Mouse (Mus musculus) myocyte (in vitro differentiated cells): ENCODE data around the gene Myo5a. TPM values are rescaled to one million over a fixed set of nuclear protein-coding genes. Genes with fewer than 3 reads are reported as not detected.

Experiments
- H3K27me3 ChIP-seq: one replicate; pipeline ENCODE4 v1.6.1; 2011; ENCODE audit not compliant: control insufficient read depth, insufficient read depth, insufficient read length
- H3K36me3 ChIP-seq: one replicate; pipeline ENCODE4 v1.6.1; 2011; ENCODE audit not compliant: control insufficient read depth, insufficient read depth
- H3K4me2 ChIP-seq: one replicate; pipeline ENCODE4 v1.6.1; 2011; ENCODE audit warnings: low read depth, control low read depth
- H3K4me3 ChIP-seq: one replicate; pipeline ENCODE4 v1.5.1; 2011; ENCODE audit warnings: mild to moderate bottlenecking, control low read depth, moderate library complexity
- H3K79me2 ChIP-seq: one replicate; pipeline ENCODE4 v1.6.1; 2011; ENCODE audit not compliant: control insufficient read depth, insufficient read depth
- H3ac ChIP-seq: one replicate; pipeline ENCODE4 v1.6.1; 2011; ENCODE audit not compliant: control insufficient read depth, insufficient read length
- CEBPB ChIP-seq: IDR thresholded peaks from 2 replicates; pipeline ENCODE4 v1.6.1; 2011; ENCODE audit warnings: mild to moderate bottlenecking, moderate library complexity; ENCODE audit not compliant: poor library complexity, insufficient read depth, severe bottlenecking
- E2F4 ChIP-seq: IDR thresholded peaks from one replicate; pipeline ENCODE4 v1.6.1; 2011; ENCODE audit warnings: mild to moderate bottlenecking, control low read depth, moderate library complexity; ENCODE audit not compliant: insufficient read depth
- MAX ChIP-seq: IDR thresholded peaks from one replicate; pipeline ENCODE4 v1.6.1; 2011; ENCODE audit warnings: low read depth, mild to moderate bottlenecking, control low read depth
- MYOD1 ChIP-seq, 3 experiments: IDR thresholded peaks; one replicate each; pipeline ENCODE4 v1.6.1; 2011; ENCODE audit warnings: control low read depth in 2 of 3, low read depth in 2 of 3, mild to moderate bottlenecking in 2 of 3, moderate library complexity in 1 of 3; ENCODE audit not compliant: insufficient read length in 2 of 3, control insufficient read depth in 1 of 3
- MYOG ChIP-seq, 3 experiments: IDR thresholded peaks; one replicate each; pipeline ENCODE4 v1.6.1; 2011; ENCODE audit warnings: control low read depth in 2 of 3, low read depth in 2 of 3, mild to moderate bottlenecking in 2 of 3; ENCODE audit not compliant: insufficient read length in 2 of 3, control insufficient read depth in 1 of 3, insufficient read depth in 1 of 3
- POLR2A ChIP-seq: IDR thresholded peaks from one replicate; pipeline ENCODE4 v1.6.1; 2011; ENCODE audit warnings: low read depth, mild to moderate bottlenecking, control low read depth, moderate library complexity; ENCODE audit not compliant: insufficient read length
- POLR2AphosphoS2 ChIP-seq: IDR thresholded peaks from one replicate; pipeline ENCODE4 v1.6.1; 2011; ENCODE audit warnings: low read depth, control low read depth; ENCODE audit not compliant: insufficient read length
- REST ChIP-seq: IDR thresholded peaks from one replicate; pipeline ENCODE4 v1.6.1; 2011; ENCODE audit warnings: mild to moderate bottlenecking, control low read depth, moderate library complexity; ENCODE audit not compliant: insufficient read depth, insufficient read length
- SRF ChIP-seq: IDR thresholded peaks from one replicate; pipeline ENCODE4 v1.6.1; 2011; ENCODE audit warnings: low read depth; ENCODE audit not compliant: control insufficient read depth, insufficient read length
- TCF12 ChIP-seq: IDR thresholded peaks from one replicate; pipeline ENCODE4 v1.6.1; 2011; ENCODE audit warnings: mild to moderate bottlenecking, control low read depth; ENCODE audit not compliant: poor library complexity, insufficient read depth, severe bottlenecking
- TCF3 ChIP-seq: IDR thresholded peaks from one replicate; pipeline ENCODE4 v1.6.1; 2011; ENCODE audit warnings: low read depth, control low read depth; ENCODE audit not compliant: insufficient read length
- USF1 ChIP-seq: IDR thresholded peaks from one replicate; pipeline ENCODE4 v1.6.1; 2011; ENCODE audit warnings: low read depth, mild to moderate bottlenecking, control low read depth, moderate library complexity
- polyA plus RNA-seq: library from polyadenylated mRNA; unstranded; fragments of >200 nt; fragmentation: generic; extraction: Trizol; gene quantifications from one replicate; pipeline ENCODE4 v1.2.1, GENCODE M21; 2012; ENCODE audit warnings: missing spikeins

Myo5a gene
- polyA plus RNA-seq, 1 experiment: 15.4 TPM

GRCm38 (mm10) chr9:75071029-75071705, 352 bp downstream of the Myo5a start:
- no peaks in the 10 kb centered on the region for H3K36me3 ChIP-seq
- TF ChIP-seq POLR2A: peak; percentile 71
- TF ChIP-seq USF1: no peak
- TF ChIP-seq MAX: no peak
- peak; percentile 74 for TF ChIP-seq POLR2AphosphoS2
- no peak for TF ChIP-seq SRF
- TF ChIP-seq REST: no peak
- peak in 1 of 3 experiments; percentile 19 for TF ChIP-seq MYOD1 (IDR thresholded peaks at IDR 0.05; ENCODE audit: control insufficient read depth in 1 of 3, insufficient read length in 2 of 3, low read depth in 2 of 3)
- TF ChIP-seq CEBPB: no peak
- no peak for TF ChIP-seq TCF12
- no peak for TF ChIP-seq MYOG (IDR thresholded peaks at IDR 0.05; ENCODE audit: control insufficient read depth in 1 of 3, insufficient read depth in 1 of 3, insufficient read length in 2 of 3, low read depth in 2 of 3)
- TF ChIP-seq E2F4: no peak
- TF ChIP-seq TCF3: no peak

GRCm38 (mm10) chr9:75071706-75072192, 934 bp downstream of the Myo5a start:
- no peak for TF ChIP-seq POLR2AphosphoS2
- no peak for TF ChIP-seq MYOD1 (IDR thresholded peaks at IDR 0.05; ENCODE audit: control insufficient read depth in 1 of 3, insufficient read length in 2 of 3, low read depth in 2 of 3)
- no peak for TF ChIP-seq MYOG (IDR thresholded peaks at IDR 0.05; ENCODE audit: control insufficient read depth in 1 of 3, insufficient read depth in 1 of 3, insufficient read length in 2 of 3, low read depth in 2 of 3)
- TF ChIP-seq USF1: no peak
- TF ChIP-seq TCF3: no peak
- TF ChIP-seq SRF: no peak
- TF ChIP-seq MAX: no peak
- TF ChIP-seq TCF12: no peak
- TF ChIP-seq REST: no peak
- TF ChIP-seq E2F4: no peak

More at GRCm38 (mm10) chr9:75071029-75071705, 352 bp downstream of the Myo5a start:
- Histone ChIP-seq H3K4me3 (peak overlapping the region; percentile 76), H3K79me2 (peaks cover 46% of the 10 kb centered on the region), H3K27me3 (no peaks in the 10 kb centered on the region), H3K4me2 (peak overlapping the region; percentile 90), H3ac (peak overlapping the region; percentile 89)

GRCm38 (mm10) chr9:75072361-75072760, 1.5 kb downstream of the Myo5a start:
- H3K36me3 ChIP-seq: no peaks in the 10 kb centered on the region
- H3K4me3 ChIP-seq: peak overlapping the region; percentile 76
- peaks cover 48% of the 10 kb centered on the region for H3K79me2 ChIP-seq
- no peaks in the 10 kb centered on the region for H3K27me3 ChIP-seq
- no peak for TF ChIP-seq MYOG (IDR thresholded peaks at IDR 0.05; ENCODE audit: control insufficient read depth in 1 of 3, insufficient read depth in 1 of 3, insufficient read length in 2 of 3, low read depth in 2 of 3)
- TF ChIP-seq POLR2AphosphoS2: no peak
- no peak for TF ChIP-seq SRF
- TF ChIP-seq TCF3: no peak
- no peak for TF ChIP-seq E2F4
- TF ChIP-seq USF1: peak; percentile 85
- no peak for TF ChIP-seq REST
- peak overlapping the region; percentile 89 for H3ac ChIP-seq
- peak overlapping the region; percentile 90 for H3K4me2 ChIP-seq

More at GRCm38 (mm10) chr9:75071706-75072192, 934 bp downstream of the Myo5a start:
- H3K79me2 ChIP-seq: peaks cover 46% of the 10 kb centered on the region
- no peaks in the 10 kb centered on the region for H3K27me3 ChIP-seq
- peak overlapping the region; percentile 76 for H3K4me3 ChIP-seq
- H3ac ChIP-seq: peak overlapping the region; percentile 89
- H3K36me3 ChIP-seq: no peaks in the 10 kb centered on the region
- peak overlapping the region; percentile 90 for H3K4me2 ChIP-seq

- Histone ChIP-seq H3K4me2 (no peak overlapping the region), H3K36me3 (no peaks in the 10 kb centered on the region), H3K4me3 (no peak overlapping the region), H3K79me2 (peaks cover 74% of the 10 kb centered on the region), H3ac (no peak overlapping the region), H3K27me3 (no peaks in the 10 kb centered on the region)
- TF ChIP-seq TCF12 (no peak), POLR2AphosphoS2 (no peak), USF1 (peak; percentile 49), MAX (no peak), MYOG (IDR thresholded peaks at IDR 0.05; ENCODE audit: control insufficient read depth in 1 of 3, insufficient read depth in 1 of 3, insufficient read length in 2 of 3, low read depth in 2 of 3) (no peak)
These were observed 6.4 kb downstream of the Myo5a start for GRCm38 (mm10) chr9:75077191-75077590.

GRCm38 (mm10) chr9:75085242-75085824, 14.5 kb downstream of the Myo5a start:
- Histone ChIP-seq H3K27me3 (no peaks in the 10 kb centered on the region), H3K79me2 (peaks cover 57% of the 10 kb centered on the region), H3K36me3 (no peaks in the 10 kb centered on the region), H3K4me3 (no peak overlapping the region), H3ac (no peak overlapping the region), H3K4me2 (peak overlapping the region; percentile 49)
- TF ChIP-seq MAX: no peak
- TF ChIP-seq MYOD1 (IDR thresholded peaks at IDR 0.05; ENCODE audit: control insufficient read depth in 1 of 3, insufficient read length in 2 of 3, low read depth in 2 of 3): peak in 1 of 3 experiments; percentile 4
